Mouse (Mus musculus) CD4-positive naive resting alpha-beta T cell, adult 76 days (primary cell): ENCODE results near the gene Pip5k1a. TPM values are rescaled to one million over a fixed set of nuclear protein-coding genes. Genes with fewer than 3 reads are reported as not detected.

ENCODE experiments used
- total RNA-seq: library from RNA; stranded (reverse); gene quantifications from one replicate; pipeline ENCODE4 v1.2.4, GENCODE M21; 2023

The Pip5k1a gene
- total RNA-seq, result 51.7 TPM

DNA sequence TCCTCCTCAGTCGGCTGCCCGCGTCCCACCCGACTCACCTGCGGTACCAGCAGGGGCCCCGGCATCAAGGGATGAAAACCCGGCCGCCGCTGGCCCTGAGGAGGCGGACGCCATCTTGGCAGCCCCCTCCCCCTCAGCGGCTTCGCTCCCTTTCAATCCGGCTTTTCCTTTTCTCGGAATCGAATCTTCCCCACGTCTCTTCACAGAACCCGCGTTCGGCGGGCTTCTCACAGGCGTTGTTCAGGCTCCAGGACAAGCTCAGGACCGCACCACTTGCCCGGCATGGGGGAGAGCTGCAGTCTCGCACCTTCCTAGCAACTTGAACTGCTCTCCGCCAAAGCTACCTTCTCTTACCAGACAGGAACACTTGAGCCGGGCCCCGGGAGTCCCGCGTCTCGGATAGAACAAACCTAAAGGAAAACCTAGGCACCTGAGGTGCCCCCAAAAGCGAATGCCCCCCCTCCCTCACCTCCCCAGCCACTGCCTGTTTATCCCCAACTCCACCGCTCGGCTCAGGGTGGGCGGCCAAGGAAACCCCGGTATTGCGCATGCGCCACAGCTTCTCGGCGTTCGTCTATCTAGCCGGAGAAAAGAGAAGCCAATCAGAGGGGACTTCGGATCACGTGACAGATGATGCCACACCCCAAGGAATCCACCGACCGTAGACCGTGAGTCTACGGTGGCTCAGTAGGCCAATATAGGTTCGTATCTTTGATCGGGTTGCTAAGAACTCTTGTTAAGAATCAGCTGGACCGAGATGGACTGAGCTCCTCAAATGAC is at the start of gene Pip5k1a:
Pip5k1a (minus strand) TSS at position 593 of the 780 bp plus-strand sequence.

DNA sequence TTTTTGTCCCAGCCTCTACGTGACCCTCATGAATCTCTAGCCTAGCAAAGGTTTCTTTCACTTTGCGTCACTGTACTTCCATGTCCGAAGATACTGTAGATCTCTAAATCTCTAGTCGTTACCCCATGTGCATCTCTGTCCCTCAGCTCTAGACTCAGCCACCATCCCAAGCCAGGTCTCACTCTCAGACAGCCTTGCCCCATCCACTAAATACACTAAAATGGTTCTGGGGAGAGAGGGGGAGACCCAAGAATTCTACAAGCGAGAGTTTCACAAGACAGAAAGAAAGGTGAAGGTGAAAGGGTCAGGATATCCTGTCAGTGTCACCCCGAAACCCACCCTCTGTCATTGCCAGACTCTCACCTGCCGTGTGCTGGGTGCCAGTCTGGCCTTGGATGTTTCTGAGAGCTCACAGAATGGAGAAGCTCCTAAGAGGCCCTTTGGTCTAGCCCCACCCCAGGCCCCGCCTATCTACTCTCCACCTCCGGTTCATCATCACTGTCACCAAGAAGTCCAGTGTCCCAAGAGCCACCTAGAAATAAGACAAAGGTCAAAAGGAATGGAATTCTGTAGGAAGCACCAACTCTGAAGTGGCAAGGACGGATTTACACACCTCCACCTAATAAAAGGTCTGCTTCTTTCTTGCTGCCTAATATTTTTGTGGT is 35.4 kb upstream of the Pip5k1a start, which contains the start of gene Tnfaip8l2:
Tnfaip8l2 (minus strand) TSS at position 409 of the 665 bp plus-strand sequence.

DNA sequence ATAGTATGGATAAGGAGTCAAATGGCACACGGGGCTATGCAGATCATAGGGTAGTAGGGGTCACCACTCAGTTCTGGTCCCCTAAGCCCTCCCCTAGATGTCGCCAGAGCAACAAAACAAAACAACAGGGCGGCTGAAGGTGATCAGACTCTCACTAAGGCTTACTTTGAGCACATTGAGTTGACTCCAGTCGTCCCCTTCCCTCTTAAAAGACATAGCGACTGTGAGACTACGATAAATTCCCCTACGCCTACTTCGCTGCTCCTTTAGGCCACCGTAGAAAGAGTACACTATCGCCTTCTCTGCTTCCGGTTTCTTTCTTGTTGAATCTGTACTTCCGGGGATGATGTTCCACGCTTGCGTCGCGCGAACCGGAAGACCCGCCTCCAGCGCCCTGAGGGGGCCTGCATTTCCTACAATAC is 27.0 kb upstream of the Pip5k1a start, which contains the start of the genes Scnm1 and Lysmd1:
Scnm1 (minus strand) TSS at position 332 of the 422 bp plus-strand sequence.
Lysmd1 (plus strand) TSS at position 409 of the 422 bp plus-strand sequence.

GRCm38 (mm10) chr3:95124246-95124645 is 17.5 kb upstream of the Pip5k1a start, which contains the start of gene Tmod4:
Tmod4 (plus strand) TSS chr3:95124476.

DNA sequence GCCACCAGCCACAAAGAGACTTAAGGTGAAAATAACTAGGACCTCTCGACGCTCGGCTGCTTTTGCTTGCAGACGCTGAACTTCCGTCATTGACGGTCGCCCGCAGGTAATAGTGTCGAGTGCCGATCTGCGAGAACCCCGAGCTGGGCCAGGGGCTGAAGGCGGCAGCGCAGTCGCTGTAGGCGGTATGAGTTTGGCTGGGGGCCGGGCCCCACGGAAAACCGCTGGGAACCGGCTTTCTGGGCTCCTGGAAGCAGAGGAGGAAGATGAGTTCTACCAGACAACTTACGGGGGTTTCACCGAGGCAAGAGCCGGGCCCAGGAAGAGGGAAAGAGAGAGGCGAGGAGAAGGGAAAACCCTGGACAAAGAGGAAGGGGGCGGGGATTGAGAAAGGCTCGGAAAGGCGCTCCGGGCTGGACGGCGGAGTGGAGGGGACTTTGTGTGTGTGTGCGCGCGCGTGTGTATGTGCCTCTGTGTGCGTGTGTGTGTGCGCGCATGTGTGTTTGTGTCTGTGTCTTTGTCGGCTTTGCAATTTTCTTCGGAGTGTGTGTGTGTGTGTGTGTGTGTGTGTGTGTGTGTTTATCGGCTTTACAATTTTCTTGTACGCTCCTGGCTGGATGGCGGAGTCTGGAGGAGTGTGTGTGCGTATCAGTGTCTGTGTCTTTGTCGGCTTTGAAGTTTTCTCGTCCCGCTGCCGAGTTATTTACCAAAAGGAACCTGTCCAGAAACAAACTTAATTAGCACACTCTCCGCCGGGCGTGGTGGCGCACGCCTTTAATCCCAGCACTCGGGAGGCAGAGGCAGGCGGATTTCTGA is 4.4 kb upstream of the Pip5k1a start, which contains the start of gene Vps72:
Vps72 (plus strand) TSS at position 112 of the 816 bp plus-strand sequence.

GRCm38 (mm10) chr3:95042166-95042837 is 64.4 kb downstream of the Pip5k1a start, which contains the start of gene Psmd4:
Psmd4 (minus strand) TSS chr3:95042614.

GRCm38 (mm10) chr3:95015337-95015872 is 91.3 kb downstream of the Pip5k1a start, which contains the start of gene Zfp687:
Zfp687 (minus strand) TSS chr3:95015448.

Other genes with a start within 250 kb of the Pip5k1a start
- 216 TPM for gene Psmb4, start 220.0 kb downstream of the Pip5k1a start, total RNA-seq
- 1.8 TPM for gene Selenbp1, start 173.9 kb downstream of the Pip5k1a start, total RNA-seq
- 31.4 TPM for gene Rfx5, start 152.9 kb downstream of the Pip5k1a start, total RNA-seq
- gene Pi4kb, start 132.2 kb downstream of the Pip5k1a start, total RNA-seq, result 50.5 TPM
- gene Zfp687, start 91.5 kb downstream of the Pip5k1a start, total RNA-seq, result 68.3 TPM
- 137 TPM for gene Psmd4, start 64.3 kb downstream of the Pip5k1a start, total RNA-seq
- 52.3 TPM for gene Vps72, start 4.1 kb upstream of the Pip5k1a start, total RNA-seq
- gene Tmod4, start 17.5 kb upstream of the Pip5k1a start, total RNA-seq, result 1.4 TPM
- gene Scnm1, start 27.1 kb upstream of the Pip5k1a start, total RNA-seq, result 86.1 TPM
- gene Lysmd1, start 27.2 kb upstream of the Pip5k1a start, total RNA-seq, result 9.2 TPM
- gene Tnfaip8l2, start 35.4 kb upstream of the Pip5k1a start, total RNA-seq, result 86.6 TPM
- gene Sema6c, start 53.5 kb upstream of the Pip5k1a start, total RNA-seq, result 2.3 TPM
- gene Gabpb2, start 111.0 kb upstream of the Pip5k1a start, total RNA-seq, result 71.0 TPM
- gene Cdc42se1, start 121.8 kb upstream of the Pip5k1a start, total RNA-seq, result 203 TPM
- gene Mllt11, start 125.2 kb upstream of the Pip5k1a start, total RNA-seq, result 4.5 TPM
- 0.29 TPM for gene Gm128, start 134.7 kb upstream of the Pip5k1a start, total RNA-seq
- gene Bnipl, start 144.3 kb upstream of the Pip5k1a start, total RNA-seq, result not detected
- 16.7 TPM for gene Mindy1, start 174.4 kb upstream of the Pip5k1a start, total RNA-seq
- gene Prune1, start 175.1 kb upstream of the Pip5k1a start, total RNA-seq, result 5.7 TPM
- gene Anxa9, start 200.2 kb upstream of the Pip5k1a start, total RNA-seq, result 0.29 TPM
- gene Cers2, start 207.9 kb upstream of the Pip5k1a start, total RNA-seq, result 101 TPM